Mouse (Mus musculus): Measurements from ENCODE around the gene Rnf183.
"Not testable (repeated sequence)": the region's sequence is repeated elsewhere in the genome, so short reads cannot be mapped to it uniquely, and the experiment has no call there.

The Rnf183 gene

DNA sequence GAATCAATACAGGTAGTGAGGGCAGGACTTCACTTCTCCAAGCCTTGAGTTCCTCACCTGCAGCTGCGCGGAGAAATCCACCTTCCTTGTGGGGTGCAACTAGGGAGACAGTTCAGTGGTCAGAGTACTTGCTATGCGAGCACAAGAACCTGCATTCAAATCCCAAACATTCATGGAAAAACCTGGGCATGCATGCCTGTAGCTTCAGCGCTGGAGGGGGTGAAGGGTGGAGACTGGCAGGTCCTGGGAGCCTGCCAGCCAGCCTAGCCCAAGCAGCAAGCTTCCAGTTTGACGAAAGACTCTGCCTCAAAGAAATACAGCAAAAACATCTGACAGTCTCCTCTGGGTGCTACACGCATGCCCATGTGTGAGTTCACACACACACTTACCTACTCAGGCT is at the start of gene Rnf183:
Rnf183 (minus strand) TSS at position 172 of the 400 bp plus-strand sequence.
- peak; percentile 18 to 36 for DNase-seq

DNA sequence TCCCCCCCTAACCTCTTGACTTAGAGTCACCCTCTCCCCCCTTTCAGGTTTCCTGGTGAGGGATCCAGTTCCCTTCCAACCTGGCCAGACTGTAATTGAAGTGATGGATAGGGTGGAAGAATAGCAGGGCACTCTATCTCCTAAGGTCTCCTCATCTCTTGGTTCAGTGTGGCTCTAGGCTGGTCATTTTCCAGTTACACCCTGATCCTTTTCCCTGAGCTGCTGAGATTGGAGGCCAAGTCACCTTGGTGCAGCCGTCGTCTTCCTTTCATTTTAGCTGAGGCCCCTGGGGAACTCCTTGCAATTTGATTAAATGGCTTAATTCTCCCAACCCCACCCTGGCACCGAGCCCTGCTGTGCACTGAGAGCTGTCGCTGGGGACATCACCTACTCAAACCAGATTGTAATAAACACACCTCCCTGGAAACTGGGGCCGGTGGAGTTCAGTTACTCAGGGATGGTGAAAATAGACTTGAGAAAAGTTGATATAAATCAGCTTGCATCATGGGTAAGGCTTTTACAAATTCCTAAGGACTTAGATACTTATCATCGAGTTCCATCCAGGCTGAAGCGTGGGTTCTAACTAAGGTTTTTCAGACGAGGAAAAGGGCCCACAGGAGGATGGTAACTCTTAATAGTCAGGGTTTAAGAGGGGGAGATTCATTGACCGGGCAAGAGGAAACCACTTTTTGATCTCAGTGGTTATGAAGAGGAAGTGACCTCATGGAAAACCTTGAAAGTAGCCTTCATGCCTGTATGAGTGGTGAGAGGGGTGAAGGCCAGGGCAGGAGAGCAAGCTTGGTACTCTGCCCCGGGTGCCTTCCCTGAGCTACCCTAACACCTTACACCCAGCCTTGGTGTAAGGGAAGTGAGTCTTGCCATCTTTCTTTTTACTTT is 45.9 kb upstream of the Rnf183 start:
- peak in 1 of 2 experiments; percentile 41 for DNase-seq

DNA sequence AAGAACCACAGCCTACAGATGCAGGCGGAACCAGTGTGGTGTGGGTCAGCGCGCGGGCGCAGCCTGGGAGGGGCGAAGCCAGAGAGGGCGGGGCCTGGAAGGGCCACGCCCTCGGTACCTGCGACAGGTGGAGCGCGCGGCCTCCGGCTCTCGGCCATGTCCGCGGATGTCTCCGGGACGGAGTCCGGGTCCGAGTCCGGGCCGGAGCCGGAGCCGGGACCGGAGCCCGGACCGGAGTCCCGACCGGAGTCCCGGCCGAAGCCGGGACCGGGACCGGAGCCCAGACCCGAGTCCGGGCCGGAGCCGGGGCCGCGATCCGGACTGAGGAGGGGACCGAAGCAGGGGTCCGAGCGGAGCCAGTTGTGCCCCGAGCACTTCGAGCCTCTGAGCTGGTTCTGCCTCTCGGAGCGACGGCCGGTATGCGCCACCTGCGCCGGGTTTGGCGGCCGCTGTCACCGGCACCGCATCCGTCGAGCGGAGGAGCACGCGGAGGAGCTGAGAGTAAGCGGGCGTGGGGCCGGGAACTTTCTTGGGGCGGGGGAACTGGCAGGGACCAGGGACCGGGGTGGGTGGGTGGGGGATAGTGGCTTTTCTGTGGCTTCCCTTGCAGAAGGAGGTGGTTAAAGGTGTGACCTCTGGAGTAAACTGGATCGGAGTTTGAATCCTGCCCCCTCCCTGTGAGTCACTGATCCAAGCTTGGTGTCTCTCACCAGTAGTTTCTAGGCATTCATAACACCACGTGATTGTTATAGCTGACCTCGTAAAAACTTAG is 45.1 kb upstream of the Rnf183 start, which contains the start of gene Bspry:
Bspry (plus strand) TSS at position 117 of the 772 bp plus-strand sequence.
- DNase-seq = peak; percentile 70 to 85

DNA sequence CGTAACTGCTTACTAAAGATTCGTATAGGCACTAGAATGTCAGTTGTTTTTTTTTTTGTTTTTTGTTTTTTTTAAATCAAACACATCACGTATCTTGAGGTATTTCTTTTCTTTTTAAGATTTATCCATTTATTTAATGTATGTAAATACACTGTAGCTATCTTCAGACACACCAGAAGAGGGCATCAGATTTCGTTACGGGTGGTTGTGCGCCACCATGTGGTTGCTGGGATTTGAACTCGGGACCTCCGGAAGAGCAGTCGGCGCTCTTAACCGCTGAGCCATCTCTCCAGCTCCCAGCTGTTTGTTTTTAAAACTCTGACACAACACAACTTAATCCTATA is 44.5 kb upstream of the Rnf183 start:
- not testable (repeated sequence) for DNase-seq

DNA sequence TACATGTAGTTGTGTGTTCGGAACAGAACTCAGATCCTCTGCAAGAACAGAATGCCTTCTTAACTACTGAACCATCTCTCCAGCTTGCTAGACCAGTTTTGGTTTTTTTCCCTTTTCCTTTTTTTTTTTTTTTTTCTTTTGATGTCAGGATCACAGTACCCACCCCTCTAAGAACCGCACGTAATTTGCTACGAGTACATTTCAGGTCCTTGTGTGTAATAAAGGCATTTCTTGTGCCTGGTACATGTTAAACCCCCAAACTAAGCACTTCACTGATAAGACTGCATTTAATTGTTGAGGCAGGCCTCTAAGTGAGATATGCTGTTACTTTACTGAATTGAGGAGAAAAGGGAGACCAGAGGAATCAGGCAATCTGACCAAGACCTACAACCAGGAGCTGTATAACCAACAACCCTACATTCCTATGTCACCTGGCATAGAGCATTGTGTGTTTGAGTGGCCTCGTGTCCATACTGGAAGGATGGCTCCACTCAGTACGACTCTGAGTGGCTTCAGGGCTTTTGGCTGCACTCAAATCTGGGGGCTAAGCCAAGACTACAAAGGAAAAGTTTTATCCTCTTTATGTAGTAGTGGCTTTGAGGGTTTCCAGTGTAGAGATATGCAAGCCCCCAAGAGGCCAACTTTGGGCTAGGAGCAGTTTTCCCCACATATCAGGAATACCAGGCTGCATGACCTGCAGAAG is 42.6 kb upstream of the Rnf183 start:
- no peak for DNase-seq

DNA sequence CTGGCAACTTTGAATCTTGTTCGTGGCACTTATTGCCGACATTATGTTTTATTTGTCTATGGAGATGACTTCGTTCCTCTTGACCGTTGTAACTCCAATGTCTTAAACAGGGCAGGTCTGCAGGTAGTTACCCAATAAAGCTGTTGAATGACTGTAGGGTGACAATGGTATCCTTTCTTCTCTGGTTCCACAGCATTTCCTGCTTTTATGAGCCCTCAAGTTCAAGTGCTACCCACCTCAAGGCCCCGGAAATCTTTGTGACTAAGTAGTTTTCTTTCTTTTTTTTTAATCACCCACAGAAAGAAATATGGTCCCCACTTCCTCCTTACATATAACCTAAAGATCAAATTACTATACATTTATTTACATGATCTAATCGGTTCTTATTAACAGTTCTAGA is 40.7 kb upstream of the Rnf183 start:
- DNase-seq = no peak

DNA sequence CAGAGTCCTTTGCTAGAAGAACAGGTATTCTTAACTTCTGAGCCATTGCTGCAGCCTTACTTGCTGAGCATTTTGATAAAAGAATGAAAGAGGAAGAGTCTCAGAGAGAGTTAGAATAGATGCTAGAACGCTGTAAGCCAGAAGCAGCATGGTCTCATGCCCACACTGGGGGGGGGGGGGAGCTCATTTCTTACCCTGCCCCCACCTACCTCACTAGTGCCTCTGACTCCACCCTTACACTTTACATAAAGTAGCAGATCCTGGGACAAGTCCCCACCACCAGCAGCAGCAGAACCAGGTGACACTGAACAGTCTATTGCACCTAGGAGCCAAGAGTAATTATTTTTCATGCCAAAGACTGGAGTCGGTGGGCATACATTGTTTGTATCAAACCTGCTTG is 40.1 kb upstream of the Rnf183 start:
- no peak for DNase-seq

DNA sequence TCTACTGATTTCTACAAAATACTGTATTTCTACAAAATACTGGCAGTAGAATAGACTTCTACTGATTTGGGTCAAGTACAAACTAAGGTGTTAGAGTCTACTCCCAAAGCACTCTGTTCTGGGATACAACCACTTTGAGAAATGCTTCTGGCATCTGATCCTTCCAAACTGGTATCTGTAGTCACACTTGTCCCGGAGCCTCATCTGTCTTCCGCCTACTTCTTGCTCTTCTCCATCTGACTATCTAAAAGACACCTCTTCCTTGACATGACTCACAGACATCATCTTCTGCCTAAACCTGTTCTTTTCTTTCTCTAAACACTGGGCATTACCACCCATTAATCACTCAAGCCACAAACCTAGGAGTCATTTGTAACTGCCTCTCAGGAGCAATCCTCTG is 37.0 kb upstream of the Rnf183 start:
- DNase-seq = no peak

DNA sequence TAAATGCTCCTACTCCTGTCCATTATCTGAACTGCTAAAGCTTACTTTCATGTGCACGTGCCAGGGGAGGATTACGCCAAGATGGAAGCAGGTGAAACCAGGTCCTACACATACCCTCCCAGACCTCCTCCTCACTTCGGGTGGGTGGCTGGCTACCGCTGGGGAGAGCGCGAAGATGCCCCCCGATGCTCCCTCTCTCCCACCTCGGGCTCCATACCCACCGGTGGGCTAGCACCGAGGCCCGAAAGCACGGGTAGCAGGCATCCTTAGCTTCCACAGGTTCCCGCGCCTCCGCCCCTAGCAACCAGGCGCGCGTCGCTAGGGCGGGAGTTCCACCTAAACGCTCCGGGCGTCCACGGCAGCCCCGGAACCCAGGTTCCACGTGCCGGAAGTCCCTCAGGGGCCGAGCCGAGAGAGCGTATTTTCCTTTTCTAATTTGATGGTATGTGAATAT is 35.6 kb upstream of the Rnf183 start, which contains the start of gene Wdr31:
Wdr31 (minus strand) TSS at position 299 of the 454 bp plus-strand sequence.
- peak; percentile 86 to 90 for DNase-seq

DNA sequence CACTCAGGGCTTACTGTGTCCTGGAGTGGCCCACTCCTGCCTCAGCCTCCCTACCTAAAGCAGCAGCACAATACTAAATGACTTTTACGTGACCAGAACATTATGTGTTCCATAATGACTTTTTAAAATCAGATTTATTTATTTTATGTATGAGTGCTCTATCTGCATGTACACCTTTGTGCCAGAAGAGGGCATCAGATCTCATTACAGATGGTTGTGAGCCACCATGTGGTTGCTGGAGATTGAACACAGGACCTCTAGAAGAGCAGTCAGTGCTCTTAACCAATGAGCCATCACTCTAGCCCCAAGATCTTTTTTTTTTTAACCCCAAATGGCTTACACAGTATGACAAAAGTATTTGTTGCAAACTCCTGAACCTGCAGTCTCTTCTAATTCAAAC is 33.1 kb upstream of the Rnf183 start:
- DNase-seq = no peak

DNA sequence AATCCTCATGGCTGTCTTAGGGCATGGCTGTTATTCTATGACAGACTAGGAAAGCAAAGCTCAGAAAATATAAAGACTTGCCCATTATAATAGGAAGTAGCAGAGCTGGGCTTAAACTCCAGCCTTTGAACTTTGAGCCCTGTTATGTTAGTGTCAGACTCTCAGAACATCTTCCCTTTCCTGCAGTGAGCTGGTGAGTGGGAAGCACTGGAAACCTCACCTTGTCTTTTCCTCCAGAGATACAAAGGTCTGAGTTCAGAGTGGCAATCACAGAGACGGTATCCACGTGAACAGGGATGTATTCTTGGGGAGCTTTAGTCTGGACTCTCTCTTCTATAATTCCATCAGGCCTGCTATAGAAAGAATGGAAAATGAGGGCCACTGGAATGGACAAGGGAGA is 28.1 kb upstream of the Rnf183 start:
- DNase-seq = no peak

DNA sequence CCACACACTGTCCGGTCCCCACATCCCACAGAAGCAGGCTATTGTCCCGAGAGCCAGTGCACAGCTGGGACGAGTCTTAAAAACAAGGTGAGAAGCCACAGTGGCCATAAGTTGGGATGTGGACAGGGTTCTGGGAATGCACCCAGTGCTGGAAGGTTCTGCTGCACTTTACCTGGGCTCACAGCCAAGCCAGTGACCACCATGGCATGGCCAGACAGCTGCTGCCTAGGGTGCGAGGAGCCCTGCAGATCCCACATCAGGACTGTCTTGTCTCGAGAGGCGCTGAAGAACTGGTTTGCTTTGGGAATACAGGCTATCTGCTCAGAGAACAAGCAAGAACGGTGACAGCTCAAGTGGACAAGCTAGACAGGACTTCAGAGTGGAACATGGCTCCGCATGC is 25.3 kb upstream of the Rnf183 start:
- DNase-seq = no peak

DNA sequence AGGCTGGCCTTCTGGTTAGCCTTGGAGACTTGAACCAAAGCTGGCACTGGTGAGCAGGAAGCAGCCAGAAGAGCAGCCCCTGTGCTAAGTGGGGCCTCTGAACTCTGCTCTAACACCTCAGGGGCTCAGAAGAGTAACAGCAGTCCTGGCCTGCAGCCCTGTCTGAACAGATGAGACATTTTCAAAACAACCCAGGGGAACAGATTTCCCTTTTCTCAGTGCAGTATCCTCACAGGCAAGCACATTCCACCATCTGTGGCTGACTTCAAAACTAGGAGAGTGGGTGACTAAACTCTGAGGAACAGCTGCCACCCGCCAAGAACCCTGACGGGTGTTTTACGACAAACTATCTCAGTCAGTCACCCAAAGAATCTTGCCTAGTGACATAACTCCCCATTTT is 24.0 kb upstream of the Rnf183 start:
- no peak for DNase-seq

DNA sequence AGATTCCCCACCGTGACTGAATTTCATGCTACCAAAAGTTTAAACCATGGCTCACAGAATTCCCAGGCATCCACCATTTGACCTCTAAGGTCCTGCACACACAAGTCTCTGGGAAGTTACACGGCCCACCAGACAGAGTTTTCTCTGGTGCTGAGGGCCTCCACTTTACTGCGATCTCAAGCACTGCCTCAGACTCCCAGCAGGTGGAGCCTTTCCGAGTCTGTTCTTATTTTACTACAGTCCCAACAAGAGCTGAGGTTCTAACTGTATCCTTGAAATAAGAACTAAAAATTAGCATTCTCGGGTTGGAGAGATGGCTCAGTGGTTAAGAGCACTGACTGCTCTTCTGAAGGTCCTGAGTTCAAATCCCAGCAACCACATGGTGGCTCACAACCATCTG is 19.9 kb upstream of the Rnf183 start:
- peak; percentile 69 to 72 for DNase-seq

DNA sequence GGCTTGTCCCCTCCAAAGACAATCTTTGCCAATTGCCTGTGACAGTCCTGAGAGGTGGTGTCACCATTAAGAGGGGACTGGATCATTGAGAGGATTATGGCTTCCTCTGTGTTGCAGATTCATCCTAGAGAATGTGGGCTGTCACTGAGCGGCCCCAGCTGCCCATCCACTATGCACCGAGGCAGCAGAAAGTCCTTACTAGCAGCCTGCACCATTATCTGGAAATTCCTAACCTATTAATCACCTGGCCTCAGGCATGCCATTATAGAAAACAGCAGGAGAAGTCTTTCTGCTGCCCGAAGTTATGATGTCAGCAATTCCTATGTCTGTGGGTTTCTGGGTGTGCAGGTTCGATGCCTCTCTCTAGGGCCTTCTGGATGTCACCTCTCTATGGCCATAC is 5.9 kb upstream of the Rnf183 start:
- DNase-seq = no peak

DNA sequence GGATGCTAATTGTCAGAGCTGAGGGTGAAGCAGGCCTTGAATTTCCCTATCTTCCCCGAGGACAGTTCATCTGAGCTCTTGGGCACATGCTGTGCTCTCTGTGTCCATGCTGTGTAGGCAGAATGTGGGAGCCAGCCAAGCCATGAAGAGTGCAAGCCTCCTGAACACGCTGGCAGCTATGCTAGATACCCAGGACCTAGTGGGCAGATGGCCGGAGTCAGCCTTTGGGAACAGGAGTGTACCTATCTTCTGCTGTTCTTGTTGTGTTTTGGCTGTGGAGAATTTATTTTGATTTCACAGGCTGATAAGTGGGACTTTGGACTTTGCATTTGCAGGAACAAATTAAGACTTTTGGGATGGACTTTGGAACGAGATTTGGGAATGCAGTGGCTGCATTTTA is 5.5 kb upstream of the Rnf183 start:
- no peak for DNase-seq

DNA sequence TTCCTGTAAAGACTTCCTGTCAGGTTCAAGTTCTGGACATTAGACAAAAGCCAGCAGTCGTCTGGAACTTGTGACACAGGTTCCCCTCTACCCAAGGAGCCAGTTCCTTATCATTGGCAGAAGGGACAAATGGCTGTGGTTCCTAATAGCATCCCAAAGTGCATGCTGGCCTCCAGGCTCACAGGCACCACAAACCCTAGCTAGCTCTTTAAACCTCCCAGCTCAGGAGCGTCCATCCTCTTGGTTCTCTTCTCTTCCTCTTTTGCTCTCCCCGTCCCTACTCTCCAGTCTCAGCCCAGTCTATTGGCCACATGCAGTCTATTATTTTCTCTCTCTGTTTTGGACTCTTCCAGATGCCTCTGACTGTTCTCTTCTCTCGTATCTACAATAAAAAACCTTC is 4.7 kb upstream of the Rnf183 start:
- DNase-seq = no peak

DNA sequence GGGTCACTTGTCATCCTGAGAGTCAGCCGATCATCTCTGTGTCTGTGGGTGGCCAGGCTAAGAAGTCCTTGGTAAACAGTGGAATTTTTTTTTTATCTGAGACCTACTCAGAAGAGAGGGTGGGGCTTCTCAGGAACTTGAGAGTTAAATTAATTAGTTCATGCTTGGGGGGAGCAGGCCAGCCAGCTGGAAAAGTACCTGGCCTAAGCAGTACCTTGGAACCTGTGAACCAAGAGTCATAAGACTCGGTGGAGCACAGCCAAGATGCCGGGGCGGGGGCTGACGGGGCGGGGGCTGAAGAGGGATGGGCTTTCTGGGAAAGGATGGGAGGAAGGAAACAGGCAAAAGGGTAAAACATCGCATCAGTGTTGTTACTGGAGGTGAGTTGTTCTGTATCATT is 2.8 kb upstream of the Rnf183 start:
- DNase-seq = peak; percentile 54 to 70

DNA sequence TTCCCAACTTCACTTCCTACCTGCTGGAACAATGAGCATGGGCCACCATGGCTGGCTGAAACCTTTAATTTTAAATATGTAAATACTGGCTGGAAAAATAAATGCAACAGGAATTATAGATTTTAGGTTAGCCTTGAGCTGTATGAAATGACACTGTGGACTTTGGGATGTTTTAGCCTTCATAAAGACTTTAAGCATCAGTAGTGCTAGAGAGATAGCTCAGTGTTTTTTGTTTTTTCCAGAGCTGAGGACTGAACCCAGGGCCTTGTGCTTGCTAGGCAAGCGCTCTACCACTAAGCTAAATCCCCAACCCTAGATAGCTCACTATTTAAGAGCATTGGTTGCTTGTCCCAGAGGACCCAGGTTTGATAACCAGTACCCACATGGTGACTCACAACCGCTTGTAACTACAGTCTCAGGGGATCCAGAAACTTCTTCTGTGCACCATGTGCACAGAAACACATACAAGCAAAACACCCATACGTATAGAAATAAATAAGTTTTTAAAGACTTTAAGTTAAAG is 2.3 kb upstream of the Rnf183 start:
- DNase-seq = no peak

DNA sequence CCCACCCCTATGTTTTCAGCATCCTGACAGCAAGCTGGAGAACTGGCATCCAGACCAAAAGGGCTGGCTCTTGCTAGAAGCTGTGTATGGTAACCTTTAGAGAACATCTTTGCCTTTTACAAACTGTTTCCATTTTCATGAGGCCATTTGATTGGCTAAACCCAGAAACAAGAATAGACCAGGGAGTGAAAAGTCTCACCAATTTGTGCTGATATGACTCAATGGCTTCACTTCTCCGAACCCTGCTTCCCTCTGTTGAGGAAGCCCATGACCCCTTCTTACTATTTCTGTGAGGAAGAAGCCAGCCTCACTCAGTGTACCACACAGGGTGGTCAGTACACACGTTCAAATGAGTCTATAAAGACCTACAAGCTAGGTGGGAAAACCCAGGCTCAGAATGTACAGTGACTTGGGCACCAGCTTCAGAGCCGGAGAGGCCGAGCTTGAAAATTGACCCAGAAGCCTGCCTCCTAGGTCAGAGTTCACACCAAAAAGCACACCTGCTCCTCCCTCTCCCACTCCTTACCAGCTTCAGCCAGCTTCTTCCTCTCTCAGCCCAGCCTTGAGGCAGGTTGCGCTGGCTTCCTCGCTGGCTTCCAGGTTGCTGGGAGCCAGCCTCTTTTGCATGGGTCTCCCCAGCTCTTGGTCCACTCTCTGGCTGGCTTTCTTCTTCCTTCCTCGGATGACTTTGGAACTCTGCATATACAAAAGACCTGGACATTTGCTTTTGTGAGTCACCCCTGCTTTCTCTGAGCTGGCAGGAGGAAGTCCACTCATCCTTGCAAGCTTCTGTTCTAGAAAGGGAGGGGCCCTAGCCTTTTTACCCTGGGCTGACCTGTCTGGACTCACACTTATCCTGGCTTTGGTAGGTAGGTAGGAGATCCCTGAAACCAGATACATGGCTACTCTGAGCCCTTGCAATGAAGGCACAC is 847 bp downstream of the Rnf183 start:
- peak in 1 of 2 experiments; percentile 27 for DNase-seq

DNA sequence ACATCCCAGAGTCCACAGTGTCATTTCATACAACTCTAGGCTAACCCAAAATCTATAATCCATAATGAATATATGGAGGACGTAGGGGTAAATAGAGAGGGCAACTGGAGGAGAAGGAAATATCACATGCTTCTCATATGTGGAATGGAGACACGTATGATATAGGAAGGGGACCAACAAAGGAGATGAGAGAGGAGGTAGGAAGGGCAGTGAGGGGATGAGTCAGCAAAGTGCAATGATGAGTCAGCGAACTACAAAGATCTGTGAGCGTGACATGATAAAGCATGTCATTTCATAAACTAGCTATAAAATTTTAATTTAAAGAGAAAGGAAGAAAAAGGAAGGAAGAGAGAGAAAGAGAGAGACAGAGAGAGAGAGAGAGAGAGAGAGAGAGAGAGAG is 3.5 kb downstream of the Rnf183 start:
- no peak for DNase-seq

DNA sequence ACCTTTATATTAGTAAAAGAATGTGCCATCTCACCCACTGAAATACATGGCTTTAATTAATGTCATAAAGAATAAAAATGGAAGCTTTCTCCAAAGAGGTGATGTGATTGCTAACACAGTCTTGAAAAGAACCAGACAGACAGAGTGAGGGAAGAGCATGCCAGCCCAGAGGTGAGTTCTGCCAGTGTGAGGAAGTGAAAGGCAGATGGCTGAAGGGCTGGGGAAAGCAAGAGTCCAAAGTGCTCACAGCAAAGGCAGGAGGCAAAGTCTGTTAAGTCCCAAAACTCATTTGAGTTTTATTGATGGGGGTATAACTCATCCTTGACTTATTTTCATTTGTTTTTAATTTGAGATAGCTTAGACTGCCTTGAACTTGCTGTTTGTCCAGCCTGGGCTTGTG is 4.4 kb downstream of the Rnf183 start:
- no peak for DNase-seq

Data from kidney, postnatal 4 days (tissue).